Mouse (Mus musculus): ENCODE results near the gene Efl1. TPM values are rescaled to one million over a fixed set of nuclear protein-coding genes. Genes with fewer than 3 reads are reported as not detected.

Gene Efl1
- polyA plus RNA-seq, 1 experiment from 2014 or later, result 10.8 TPM

DNA sequence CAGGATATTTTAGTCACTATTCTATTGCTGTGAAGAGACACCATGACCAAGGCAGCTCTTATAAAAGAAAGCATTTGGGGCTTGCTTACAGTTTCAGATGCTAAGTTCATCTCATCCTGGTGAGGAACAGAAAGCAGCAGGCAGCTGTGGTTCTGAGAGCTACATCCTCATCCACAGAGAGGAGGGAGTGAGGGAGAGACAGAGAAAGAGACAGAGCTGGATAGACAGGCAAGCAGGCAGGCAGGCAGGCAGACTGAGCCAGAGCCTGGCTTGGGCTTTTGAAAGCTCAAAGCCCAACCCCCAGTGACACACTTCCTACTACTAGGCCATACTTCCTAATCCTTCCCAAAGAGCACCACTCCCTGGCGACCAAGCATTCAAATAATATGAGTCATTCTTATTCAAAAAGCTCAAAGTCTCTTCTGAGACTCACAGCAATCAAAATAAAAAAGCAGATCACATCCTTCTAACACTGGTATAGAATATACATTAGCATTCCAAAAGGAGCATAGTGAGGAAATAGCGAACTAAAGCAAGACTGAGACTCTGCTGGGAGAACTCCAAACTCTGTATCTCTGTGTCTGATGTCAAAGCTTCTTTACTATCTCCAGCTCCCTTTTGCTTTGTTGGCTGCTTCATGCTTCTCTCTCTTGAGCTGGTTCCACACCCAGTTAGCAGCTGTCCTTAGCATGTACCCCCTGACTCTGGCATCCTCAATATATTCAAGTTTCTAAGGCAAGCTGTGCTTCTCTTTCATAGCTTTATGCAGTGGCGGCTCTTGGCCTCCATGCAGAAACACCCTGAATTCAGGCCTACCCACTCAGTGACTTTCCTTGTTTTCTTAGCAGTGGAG lies 86.6 kb downstream of the Efl1 start:
- Histone ChIP-seq H3K4me1 (replicated peaks) (peaks cover 8% of the 10 kb centered on the region; the same call in 1 of the 2 replicates), H3K36me3 (no peaks in the 10 kb centered on the region), H3K9me3 (replicated peaks) (no peaks in the 10 kb centered on the region), H3K27me3 (no peaks in the 10 kb centered on the region), H3K9ac (no peak overlapping the region), H3K4me2 (no peak overlapping the region), H3K4me3 (replicated peaks) (no peak overlapping the region), H3K27ac (no peak overlapping the region)
- DNase-seq (no peak), ATAC-seq (ENCODE audit: low read depth) (no peak)
- WGBS (ENCODE audit: insufficient replicate concordance), result 69% methylated on average over 3 of the region's 3 CpGs

DNA sequence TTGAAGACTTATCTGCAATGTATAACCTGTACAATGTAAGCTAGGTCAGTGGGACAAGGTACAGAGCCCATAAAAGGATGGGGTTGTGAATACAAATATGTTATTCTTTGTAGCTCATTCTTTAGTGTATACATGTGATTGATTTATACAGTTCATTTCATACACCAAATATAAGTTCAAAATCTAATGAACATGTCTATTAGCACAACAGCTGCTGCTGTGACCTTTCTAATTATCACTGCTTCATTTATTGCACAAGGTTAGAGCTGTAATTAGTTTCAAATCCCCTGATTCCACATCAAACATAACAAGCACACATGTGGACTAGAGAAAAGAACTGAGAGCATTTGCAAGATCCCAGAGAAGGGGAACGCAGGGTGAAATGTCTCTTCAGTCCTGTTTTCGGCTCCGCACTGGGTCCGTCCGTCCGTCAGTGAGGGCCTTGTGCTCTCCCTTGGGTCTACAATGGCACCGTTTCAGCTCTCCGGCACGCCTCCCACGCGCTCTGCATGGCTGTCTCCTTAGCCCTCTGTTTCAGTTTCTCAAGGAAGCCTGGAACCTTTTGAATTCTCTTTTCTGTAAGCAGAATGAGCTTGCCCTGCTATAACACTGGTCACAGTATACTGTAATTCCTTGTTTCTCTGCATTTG lies 94.8 kb downstream of the Efl1 start:
- H3K27ac ChIP-seq, result no peak overlapping the region
- DNase-seq (no peak), ATAC-seq (ENCODE audit: low read depth) (no peak)
- no peaks in the 10 kb centered on the region; the same call in 1 of the 2 replicates for H3K4me1 ChIP-seq (replicated peaks)
- no peaks in the 10 kb centered on the region for H3K27me3 ChIP-seq
- H3K36me3 ChIP-seq, result no peaks in the 10 kb centered on the region; the same call in 1 of the 2 replicates
- no peak overlapping the region for H3K4me2 ChIP-seq
- no peaks in the 10 kb centered on the region for H3K9me3 ChIP-seq (replicated peaks)
- H3K4me3 ChIP-seq (replicated peaks), result no peak overlapping the region
- WGBS (ENCODE audit: insufficient replicate concordance), result 84% methylated on average over 11 of the region's 11 CpGs
- H3K9ac ChIP-seq, result no peak overlapping the region

DNA sequence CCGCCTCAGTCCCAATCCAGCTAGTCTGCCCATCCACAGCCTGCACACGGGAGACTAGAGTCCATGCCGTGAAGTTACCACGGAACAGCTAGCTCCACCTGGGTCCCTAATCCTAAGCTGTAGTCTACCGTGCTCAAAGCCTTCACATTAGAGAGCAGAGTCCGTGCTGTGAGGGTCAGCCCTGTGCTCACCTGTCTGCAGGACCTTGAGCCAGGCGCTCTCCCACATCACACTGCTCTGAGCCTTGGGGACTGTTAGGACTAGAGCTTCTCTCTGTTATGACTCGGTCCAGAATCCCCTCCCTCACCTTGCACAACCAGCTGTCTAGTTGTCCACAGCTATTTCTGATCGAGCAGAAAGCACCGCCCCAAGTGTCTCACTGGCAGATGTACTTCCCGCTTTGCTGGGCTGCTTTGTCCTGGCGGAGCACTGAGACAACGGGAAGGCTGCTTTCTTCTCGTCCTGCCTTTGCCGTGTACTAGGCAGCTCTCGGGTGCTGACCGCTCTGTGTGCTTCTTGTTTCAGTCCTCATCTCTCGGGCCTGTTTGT lies 95.8 kb downstream of the Efl1 start:
- H3K27me3 ChIP-seq, result no peaks in the 10 kb centered on the region
- H3K9me3 ChIP-seq (replicated peaks), result no peaks in the 10 kb centered on the region
- no peaks in the 10 kb centered on the region; the same call in 1 of the 2 replicates for H3K4me1 ChIP-seq (replicated peaks)
- ATAC-seq (ENCODE audit: low read depth) (no peak), DNase-seq (no peak)
- no peak overlapping the region for H3K27ac ChIP-seq
- H3K9ac ChIP-seq, result no peak overlapping the region
- H3K4me2 ChIP-seq, result no peak overlapping the region
- 52% methylated on average over 18 of the region's 18 CpGs for WGBS (ENCODE audit: insufficient replicate concordance)
- no peak overlapping the region for H3K4me3 ChIP-seq (replicated peaks)
- H3K36me3 ChIP-seq, result no peaks in the 10 kb centered on the region; the same call in 1 of the 2 replicates

DNA sequence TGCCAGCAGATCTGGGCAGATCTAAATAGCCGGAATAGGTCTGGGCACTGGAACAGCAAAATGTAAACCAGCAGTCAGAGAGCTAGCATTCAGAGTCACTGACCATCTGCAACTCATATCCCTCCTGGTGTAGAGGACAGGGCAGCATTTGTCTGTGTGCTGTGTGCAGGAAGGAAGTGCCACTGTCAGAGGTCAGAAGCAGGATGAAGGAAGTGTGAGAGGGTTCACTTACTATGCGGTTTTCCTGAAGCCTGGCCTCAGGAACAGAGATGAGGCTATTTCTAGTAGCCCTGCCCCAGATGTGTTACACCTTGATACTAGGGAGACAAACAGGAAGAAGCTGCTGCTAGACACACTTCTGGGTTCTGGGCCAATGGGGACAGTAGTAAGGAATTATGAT lies 100.4 kb downstream of the Efl1 start:
- DNase-seq (no peak), ATAC-seq (ENCODE audit: low read depth) (0 out of 2 replicates have a peak, but pooled peaks have one; percentile 23)
- H3K27ac ChIP-seq, result no peak overlapping the region
- H3K27me3 ChIP-seq, result no peaks in the 10 kb centered on the region
- WGBS (ENCODE audit: insufficient replicate concordance), result 54% methylated on average over 2 of the region's 2 CpGs
- H3K9ac ChIP-seq, result no peak overlapping the region
- H3K36me3 ChIP-seq, result peaks cover 14% of the 10 kb centered on the region; the same call in 1 of the 2 replicates
- H3K4me2 ChIP-seq, result no peak overlapping the region
- H3K4me3 ChIP-seq (replicated peaks), result no peak overlapping the region
- H3K4me1 ChIP-seq (replicated peaks), result no peaks in the 10 kb centered on the region
- no peaks in the 10 kb centered on the region for H3K9me3 ChIP-seq (replicated peaks)

DNA sequence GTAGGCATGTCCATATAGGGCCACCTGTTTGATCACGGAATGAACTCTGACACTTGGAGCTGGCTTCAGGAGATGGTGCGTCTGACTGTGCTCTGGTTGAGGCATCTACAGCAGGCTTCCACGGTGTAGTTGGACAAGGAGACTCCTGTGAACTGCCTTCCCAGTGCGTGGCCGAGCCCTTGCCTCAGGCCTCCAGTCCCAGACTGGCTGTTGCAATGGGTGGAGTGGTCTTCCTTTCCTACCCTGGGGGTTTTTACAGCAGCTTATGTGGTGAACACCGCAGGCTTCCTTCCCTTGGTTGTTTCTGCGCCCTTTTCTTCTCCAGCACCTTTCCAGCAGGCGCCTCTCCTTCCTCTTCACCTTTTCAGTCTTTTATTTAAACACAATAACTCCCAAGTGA lies 100.8 kb downstream of the Efl1 start:
- H3K9ac ChIP-seq, result no peak overlapping the region
- H3K27me3 ChIP-seq, result no peaks in the 10 kb centered on the region
- 37% methylated on average over 8 of the region's 8 CpGs for WGBS (ENCODE audit: insufficient replicate concordance)
- H3K27ac ChIP-seq, result no peak overlapping the region
- ATAC-seq (ENCODE audit: low read depth) (no peak), DNase-seq (no peak)
- no peaks in the 10 kb centered on the region for H3K9me3 ChIP-seq (replicated peaks)
- H3K4me1 ChIP-seq (replicated peaks), result no peaks in the 10 kb centered on the region
- no peak overlapping the region for H3K4me2 ChIP-seq
- peaks cover 14% of the 10 kb centered on the region; the same call in 1 of the 2 replicates for H3K36me3 ChIP-seq
- H3K4me3 ChIP-seq (replicated peaks), result no peak overlapping the region

DNA sequence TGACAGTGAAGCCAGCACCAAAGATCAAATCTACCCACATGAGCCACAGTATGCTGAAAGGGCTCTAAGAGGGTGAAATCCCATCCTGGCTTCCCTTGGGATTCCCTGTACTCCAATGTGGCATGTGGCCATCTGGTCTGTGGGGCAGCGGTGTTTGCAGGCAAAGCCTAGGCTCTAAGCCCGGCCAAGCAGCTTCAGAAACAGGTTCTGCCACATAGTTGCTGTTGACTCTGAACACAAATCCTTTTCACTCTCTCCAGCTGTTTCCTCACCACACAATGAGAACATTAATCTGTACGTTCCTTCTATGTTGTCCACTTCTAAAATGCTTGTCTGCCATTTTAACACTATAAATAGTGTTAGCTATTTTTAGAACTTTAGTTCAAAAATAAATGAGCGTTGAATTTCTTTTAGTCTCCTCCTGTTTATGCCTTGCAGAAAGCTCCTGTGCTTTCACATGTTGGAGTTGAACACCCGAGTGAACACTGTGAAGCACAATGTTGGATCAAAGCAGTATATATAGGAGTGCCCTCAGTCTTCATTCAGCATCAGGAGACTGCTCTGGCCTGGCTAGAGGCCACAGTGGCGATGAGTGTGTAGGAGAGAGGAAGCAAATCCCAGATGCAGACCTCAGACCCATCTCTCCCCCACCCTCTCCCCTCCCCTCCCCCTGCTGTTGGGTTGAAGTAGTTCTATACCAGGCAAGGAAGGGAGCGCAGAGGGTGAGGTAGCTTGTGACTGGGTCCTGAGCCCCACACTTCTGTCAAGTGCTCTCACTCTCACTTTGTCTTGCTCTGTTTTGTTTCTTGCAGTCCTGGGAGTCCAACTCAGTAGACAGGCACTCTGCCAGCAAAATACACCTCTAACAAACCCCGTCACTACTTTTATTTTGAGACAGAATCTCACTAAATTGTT lies 104.0 kb downstream of the Efl1 start:
- Histone ChIP-seq H3K4me2 (no peak overlapping the region), H3K27me3 (no peaks in the 10 kb centered on the region), H3K4me3 (replicated peaks) (no peak overlapping the region), H3K9me3 (replicated peaks) (no peaks in the 10 kb centered on the region), H3K27ac (no peak overlapping the region), H3K9ac (no peak overlapping the region), H3K4me1 (replicated peaks) (no peaks in the 10 kb centered on the region), H3K36me3 (peaks cover 17% of the 10 kb centered on the region; the same call in 1 of the 2 replicates)
- no peak for ATAC-seq (ENCODE audit: low read depth)
- WGBS (ENCODE audit: insufficient replicate concordance), result 70% methylated on average over 8 of the region's 8 CpGs
- no peak for DNase-seq

DNA sequence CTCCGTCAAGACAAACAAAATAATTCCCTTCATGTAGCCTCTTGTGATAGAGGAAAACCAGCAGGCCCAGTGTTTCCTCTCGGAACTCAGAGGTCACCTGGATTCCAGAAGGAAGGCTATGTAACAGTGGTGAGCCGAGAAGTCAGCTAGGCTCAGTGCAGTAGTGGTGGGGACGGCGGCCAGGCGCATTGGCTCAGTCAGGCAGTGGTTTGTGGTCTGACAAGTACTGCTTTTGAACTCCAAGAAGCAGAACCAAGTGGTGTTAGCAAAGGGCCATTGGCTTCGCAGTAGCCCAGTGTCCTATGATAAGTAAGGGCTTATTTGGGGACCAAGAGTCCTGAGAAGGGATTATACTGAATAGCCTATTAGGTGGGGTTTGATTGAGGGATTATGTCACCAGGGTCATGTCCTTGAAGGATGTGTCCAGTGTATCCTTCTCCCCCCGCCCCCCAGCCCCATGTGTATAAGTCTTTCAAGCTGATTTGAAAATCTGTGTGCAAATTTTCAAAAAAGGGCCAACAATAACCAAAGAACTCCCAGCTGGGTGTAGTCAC lies 107.3 kb downstream of the Efl1 start:
- H3K4me3 ChIP-seq (replicated peaks), result no peak overlapping the region
- WGBS (ENCODE audit: insufficient replicate concordance), result 63% methylated on average over 8 of the region's 8 CpGs
- H3K4me2 ChIP-seq, result no peak overlapping the region

DNA sequence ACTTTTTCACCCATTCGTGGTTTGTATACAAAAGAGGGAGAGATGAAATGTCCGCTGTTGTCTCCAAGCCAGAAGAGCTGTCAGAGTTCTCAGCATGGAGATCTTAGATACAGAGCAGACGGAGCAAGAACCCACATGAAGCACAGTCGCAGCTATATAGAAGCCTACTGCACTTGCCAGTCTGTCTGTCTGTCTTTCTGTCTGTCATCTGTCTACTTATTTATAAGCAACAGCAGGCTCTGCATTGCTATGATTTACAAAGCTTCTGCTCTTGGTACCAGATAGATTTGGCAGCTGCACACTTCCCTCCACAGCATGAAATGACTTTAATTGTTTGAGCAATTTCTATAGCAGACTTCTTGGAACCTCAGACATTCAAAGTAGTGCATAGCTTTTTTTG lies 110.1 kb downstream of the Efl1 start:
- Histone ChIP-seq H3K9me3 (replicated peaks) (no peaks in the 10 kb centered on the region), H3K36me3 (peaks cover 15% of the 10 kb centered on the region), H3K4me2 (no peak overlapping the region), H3K9ac (no peak overlapping the region), H3K27ac (no peak overlapping the region), H3K4me3 (replicated peaks) (no peak overlapping the region), H3K4me1 (replicated peaks) (no peaks in the 10 kb centered on the region), H3K27me3 (no peaks in the 10 kb centered on the region)
- no peak for ATAC-seq (ENCODE audit: low read depth)
- 83% methylated on average over 4 of the region's 4 CpGs for WGBS (ENCODE audit: insufficient replicate concordance)
- no peak for DNase-seq

More for the DNA sequence above, 107.3 kb downstream of the Efl1 start:
- no peak overlapping the region for H3K27ac ChIP-seq
- H3K9ac ChIP-seq, result no peak overlapping the region
- H3K36me3 ChIP-seq, result peaks cover 16% of the 10 kb centered on the region
- DNase-seq (no peak), ATAC-seq (ENCODE audit: low read depth) (no peak)
- no peaks in the 10 kb centered on the region for H3K27me3 ChIP-seq
- no peaks in the 10 kb centered on the region for H3K4me1 ChIP-seq (replicated peaks)
- H3K9me3 ChIP-seq (replicated peaks), result no peaks in the 10 kb centered on the region

DNA sequence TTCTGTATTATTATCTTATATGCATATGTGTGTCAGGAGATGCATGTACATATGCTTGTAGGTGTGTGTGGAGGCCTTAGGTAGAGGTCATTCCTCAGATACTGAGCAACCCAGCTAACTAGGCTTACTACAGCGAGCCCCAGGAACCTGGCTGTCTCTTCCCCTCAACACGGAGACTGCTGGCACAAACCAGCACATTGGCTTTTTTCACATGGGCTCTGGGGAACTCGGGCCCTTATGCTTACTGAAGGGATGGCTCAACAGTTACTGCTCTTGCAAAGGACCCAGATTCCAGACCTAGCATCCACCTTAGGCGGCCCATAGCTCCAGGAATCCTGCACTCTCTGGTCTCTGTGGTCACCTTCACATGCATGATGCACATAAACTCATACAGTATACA lies 110.7 kb downstream of the Efl1 start:
- Histone ChIP-seq H3K27ac (no peak overlapping the region), H3K4me2 (no peak overlapping the region), H3K4me3 (replicated peaks) (no peak overlapping the region), H3K27me3 (no peaks in the 10 kb centered on the region), H3K4me1 (replicated peaks) (no peaks in the 10 kb centered on the region), H3K9me3 (replicated peaks) (no peaks in the 10 kb centered on the region), H3K36me3 (peaks cover 15% of the 10 kb centered on the region), H3K9ac (no peak overlapping the region)
- WGBS (ENCODE audit: insufficient replicate concordance), result 81% methylated on average over 4 of the region's 4 CpGs
- ATAC-seq (ENCODE audit: low read depth) (no peak), DNase-seq (no peak)

DNA sequence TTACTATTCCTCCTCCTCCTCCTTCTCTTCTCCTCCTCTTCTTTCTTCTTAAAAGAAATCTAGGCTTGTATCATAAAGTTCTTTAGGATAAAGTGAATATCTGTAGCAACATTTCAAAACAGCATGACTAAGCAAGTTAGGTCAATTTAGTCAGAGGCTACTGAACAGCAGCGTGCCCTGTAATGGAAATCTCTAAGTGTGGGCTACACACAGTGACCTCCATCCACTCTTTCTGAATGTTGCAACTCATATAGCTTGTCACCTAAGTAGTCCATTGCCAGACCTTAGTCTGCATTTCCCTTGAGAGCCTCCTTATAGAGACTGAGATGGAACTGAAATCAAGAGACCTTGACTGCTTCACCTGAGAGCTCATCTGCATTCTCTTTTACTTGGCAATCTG lies 116.5 kb downstream of the Efl1 start:
- 64% methylated on average over 1 of the region's 1 CpGs for WGBS (ENCODE audit: insufficient replicate concordance)
- H3K4me3 ChIP-seq (replicated peaks), result no peak overlapping the region
- H3K4me1 ChIP-seq (replicated peaks), result no peaks in the 10 kb centered on the region
- peaks cover 19% of the 10 kb centered on the region for H3K36me3 ChIP-seq
- ATAC-seq (ENCODE audit: low read depth), result no peak
- no peak for DNase-seq
- H3K9ac ChIP-seq, result no peak overlapping the region
- no peak overlapping the region for H3K4me2 ChIP-seq
- H3K27me3 ChIP-seq, result no peaks in the 10 kb centered on the region
- no peaks in the 10 kb centered on the region for H3K9me3 ChIP-seq (replicated peaks)
- no peak overlapping the region for H3K27ac ChIP-seq

Measured in liver, embryonic 13.5 days (tissue).